Mouse (Mus musculus) brain, embryonic 18.5 days (tissue): ENCODE results near the gene Cxxc4.
"Not testable (repeated sequence)": the region's sequence is repeated elsewhere in the genome, so short reads cannot be mapped to it uniquely, and the experiment has no call there.

Experiments
- DNase-seq: peaks from one replicate; pipeline ENCODE4 v3.0.0-alpha.2; 2012; ENCODE audit warnings: low read depth, low spot score

Gene Cxxc4

GRCm38 (mm10) chr3:134236414-134237112, at the start of gene Cxxc4:
Gene Cxxc4 (plus strand): TSS chr3:134236484.
- DNase-seq, result no peak

- peak; percentile 12 for DNase-seq
These were observed 47.0 kb upstream of the Cxxc4 start for GRCm38 (mm10) chr3:134188979-134189946.

DNA sequence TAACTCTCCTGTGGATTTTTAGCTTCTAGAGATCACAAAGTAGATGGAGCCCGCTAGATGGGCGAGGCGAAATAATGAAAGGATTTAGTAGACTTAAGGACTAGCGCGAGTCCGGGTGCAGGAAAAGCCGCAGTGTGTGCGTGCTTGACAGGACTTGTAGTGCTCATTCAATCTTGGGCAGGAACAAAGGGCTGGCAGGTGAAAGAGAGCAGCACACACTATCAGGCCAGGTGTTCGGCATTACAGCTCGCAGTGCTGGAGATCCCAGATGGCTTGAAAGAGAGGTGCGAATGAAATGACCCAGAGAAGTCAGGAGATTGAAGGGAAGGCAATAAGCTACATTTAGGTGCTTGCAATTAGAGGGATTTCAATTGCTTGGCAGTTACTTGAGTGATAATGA, 46.2 kb upstream of the Cxxc4 start:
- DNase-seq, result no peak

- no peak for DNase-seq
These were observed 36.4 kb upstream of the Cxxc4 start for GRCm38 (mm10) chr3:134199892-134200291.

- no peak for DNase-seq
These were observed 29.7 kb upstream of the Cxxc4 start for GRCm38 (mm10) chr3:134206624-134207023.

- DNase-seq, result no peak
These were observed 25.3 kb upstream of the Cxxc4 start for GRCm38 (mm10) chr3:134210950-134211349.

- DNase-seq, result not testable (repeated sequence)
These were observed 16.4 kb upstream of the Cxxc4 start for GRCm38 (mm10) chr3:134219881-134220280.

DNA sequence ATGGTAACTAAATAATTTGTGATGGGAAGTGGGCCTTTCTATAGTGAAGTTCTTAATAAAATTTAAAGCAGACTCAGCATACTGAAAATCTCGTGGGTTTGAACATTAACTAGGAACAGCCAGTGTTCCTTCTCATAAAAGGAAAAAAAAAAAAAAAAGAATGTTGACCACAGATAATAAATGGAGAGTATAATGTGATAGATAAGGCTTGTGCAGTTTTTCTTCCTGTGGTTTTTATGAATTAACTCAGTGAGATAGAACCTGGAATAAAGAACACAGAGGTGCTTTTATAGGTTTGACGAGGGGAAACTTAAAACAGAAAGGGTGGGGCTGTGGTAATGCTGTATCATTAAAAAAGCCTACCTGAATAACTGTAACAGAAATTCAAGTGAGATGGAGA, 15.3 kb upstream of the Cxxc4 start:
- no peak for DNase-seq

DNA sequence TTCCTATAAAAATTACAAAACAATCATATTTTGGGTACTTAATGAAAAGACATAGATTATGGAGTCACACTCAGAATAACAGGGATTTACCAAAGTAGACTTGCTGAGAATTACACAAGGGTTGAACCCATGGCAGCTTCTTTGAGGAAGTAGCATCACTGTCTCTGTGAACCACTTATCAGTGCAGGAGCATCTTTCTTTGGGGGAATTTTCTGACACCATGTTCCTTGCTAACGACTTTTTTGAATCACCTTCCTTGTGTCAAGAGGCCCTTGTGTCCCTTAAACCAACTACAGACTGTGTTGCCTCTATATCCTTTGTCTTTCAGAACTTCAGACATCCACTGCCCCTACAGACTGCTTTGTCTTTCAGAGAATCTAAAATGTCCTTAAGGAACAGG, 13.7 kb upstream of the Cxxc4 start:
- no peak for DNase-seq

DNA sequence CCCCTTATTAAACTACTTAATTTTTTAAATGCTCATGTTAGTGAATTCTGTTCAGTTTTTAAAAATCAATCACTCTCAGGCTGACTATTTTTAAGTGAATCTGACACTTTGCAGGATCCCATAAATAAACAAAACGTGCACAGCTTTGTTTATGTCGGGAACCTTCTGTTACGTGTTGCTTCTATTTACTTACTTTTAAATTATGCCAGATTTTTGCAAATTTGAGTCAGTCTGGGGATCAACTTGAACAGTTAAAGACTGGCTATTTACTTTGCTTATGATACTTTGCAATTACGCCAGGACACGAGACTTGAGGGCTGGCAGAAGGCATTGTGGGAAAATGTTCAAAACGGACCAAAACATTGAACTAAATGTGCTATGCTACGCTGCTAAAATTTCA, 12.3 kb upstream of the Cxxc4 start:
- no peak for DNase-seq

- DNase-seq, result no peak
These were observed 10.4 kb upstream of the Cxxc4 start for GRCm38 (mm10) chr3:134225928-134226327.

- DNase-seq, result no peak
These were observed 3.5 kb upstream of the Cxxc4 start for GRCm38 (mm10) chr3:134232753-134233152.

GRCm38 (mm10) chr3:134235491-134236413, 532 bp upstream of the Cxxc4 start:
- no peak for DNase-seq

GRCm38 (mm10) chr3:134237113-134237805, 975 bp downstream of the Cxxc4 start:
- no peak for DNase-seq

DNA sequence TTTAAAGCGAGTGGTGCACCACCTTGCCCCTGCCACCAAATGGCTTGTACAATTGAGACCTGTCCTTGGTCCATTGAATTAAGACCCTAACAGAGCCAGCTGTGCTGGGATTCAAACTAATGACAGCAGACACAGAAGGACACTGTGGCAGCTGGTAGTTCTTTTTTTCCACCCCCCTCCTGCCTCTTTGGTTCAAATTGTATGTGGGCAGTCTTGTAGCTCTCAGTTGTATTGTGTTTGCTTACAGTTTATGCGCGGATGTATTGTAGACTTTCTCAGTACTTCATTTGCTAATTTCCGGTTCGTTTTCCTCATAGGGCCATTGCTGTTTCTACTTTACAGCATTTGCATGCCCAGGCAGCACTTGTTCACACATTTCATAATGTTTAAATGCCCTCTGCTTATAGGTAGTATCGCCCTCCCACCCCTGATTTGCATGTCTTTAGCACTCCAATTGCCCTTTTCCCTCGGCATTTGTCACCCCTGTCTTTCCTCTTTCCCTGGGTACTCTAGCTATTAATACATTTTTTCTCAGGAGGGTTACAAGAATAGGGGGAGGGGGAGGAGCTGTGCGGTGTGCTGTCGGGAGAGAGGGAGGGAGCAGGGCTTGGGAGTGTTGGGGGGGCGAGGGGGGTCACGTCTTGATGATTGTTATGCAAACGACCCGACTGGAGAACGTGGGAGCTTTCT, 2.5 kb downstream of the Cxxc4 start:
- DNase-seq, result no peak

DNA sequence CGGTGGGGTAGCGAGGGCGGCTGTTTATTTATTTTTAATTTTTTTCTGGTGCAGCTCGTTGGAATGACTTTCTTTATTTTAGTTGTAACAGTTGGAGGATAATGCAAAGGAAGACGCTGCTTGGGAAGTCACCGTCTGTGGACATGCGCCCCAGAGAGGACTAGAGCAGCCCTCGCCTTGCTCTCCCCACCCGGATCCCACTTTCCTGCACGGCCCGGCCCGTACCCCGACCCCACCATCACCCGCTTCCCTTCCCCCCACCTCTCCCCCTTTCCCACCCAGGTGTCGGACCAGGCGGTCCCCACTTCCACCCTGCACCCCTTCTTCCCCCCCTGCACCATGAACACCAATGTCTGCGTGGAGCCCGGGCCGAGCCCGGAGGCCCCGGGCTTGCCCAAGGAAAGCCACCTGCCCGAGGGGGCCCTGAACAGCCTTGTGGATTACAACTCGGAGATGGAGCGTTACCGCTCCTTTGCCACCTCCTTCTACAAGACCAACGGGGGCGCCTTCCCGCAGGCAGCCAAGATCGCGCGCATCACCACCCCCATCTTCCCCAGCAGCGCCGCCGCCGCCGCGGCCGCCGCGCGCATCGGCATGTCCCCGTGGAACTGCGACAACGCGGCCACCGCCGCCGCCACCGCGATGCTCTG, 3.2 kb downstream of the Cxxc4 start:
- DNase-seq, result no peak

DNA sequence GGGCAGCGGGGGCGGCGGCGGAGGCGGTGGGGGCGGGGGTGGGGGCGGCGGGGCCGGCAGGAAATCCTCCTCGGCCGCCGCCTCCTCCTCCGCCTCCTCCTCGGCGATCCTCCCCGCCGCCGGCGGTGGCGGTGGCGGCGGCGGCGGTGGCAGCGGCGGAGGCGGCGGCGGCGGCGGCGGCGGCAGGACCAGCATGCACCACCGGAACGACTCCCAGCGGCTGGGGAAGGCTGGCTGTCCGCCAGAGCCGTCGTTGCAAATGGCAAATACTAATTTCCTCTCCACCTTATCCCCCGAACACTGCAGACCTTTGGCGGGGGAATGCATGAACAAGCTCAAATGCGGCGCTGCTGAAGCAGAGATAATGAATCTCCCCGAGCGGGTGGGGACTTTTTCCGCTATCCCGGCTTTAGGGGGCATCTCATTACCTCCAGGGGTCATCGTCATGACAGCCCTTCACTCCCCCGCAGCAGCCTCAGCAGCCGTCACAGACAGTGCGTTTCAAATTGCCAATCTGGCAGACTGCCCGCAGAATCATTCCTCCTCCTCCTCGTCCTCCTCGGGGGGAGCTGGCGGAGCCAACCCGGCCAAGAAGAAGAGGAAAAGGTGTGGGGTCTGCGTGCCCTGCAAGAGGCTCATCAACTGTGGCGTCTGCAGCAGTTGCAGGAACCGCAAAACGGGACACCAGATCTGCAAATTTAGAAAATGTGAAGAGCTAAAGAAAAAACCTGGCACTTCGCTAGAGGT, 3.9 kb downstream of the Cxxc4 start:
- DNase-seq, result no peak

- no peak for DNase-seq
These were observed 4.4 kb downstream of the Cxxc4 start for GRCm38 (mm10) chr3:134240718-134241025.

- DNase-seq, result no peak
These were observed 7.0 kb downstream of the Cxxc4 start for GRCm38 (mm10) chr3:134243168-134243849.
